Mouse (Mus musculus) midbrain, embryonic 10.5 days (tissue): ENCODE results near the gene Rxrb. TPM values are rescaled to one million over a fixed set of nuclear protein-coding genes. Genes with fewer than 3 reads are reported as not detected.

Experiments
- DNase-seq: peaks from one replicate; pipeline ENCODE4 v3.0.0-alpha.2; 2017; ENCODE audit warnings: low spot score
- H3K27ac ChIP-seq: fragments of 300-500 bp; sonication (generic); replicated peaks from 2 replicates; pipeline ENCODE4 v1.5.1; 2016; ENCODE audit warnings: mild to moderate bottlenecking
- H3K27me3 ChIP-seq: fragments of 300-500 bp; sonication (generic); 2 replicates; pipeline ENCODE4 v1.6.1; 2016; ENCODE audit warnings: low read depth, mild to moderate bottlenecking; ENCODE audit not compliant: poor library complexity, severe bottlenecking
- H3K36me3 ChIP-seq: fragments of 300-500 bp; sonication (generic); 2 replicates; pipeline ENCODE4 v1.6.1; 2016; ENCODE audit warnings: mild to moderate bottlenecking, moderate library complexity
- H3K4me1 ChIP-seq: fragments of 300-500 bp; sonication (generic); 2 replicates; pipeline ENCODE4 v1.6.1; 2016
- H3K4me3 ChIP-seq: fragments of 300-500 bp; sonication (generic); 2 replicates; pipeline ENCODE4 v1.5.1; 2016; ENCODE audit warnings: mild to moderate bottlenecking, moderate library complexity
- H3K9me3 ChIP-seq: fragments of 300-500 bp; sonication (generic); replicated peaks from 2 replicates; pipeline ENCODE4 v1.6.1; 2016; ENCODE audit warnings: mild to moderate bottlenecking
- WGBS: fragments of 180-500 bp; shearing (Covaris S2); methylation state at CpG from one replicate; pipeline ENCODE4 v1.1.7; 2016; 5-methylcytosine and 5-hydroxymethylcytosine counted together
- polyA plus RNA-seq: library from polyadenylated mRNA; unstranded; fragments of >200 nt; fragmentation: Nextera tagmentation; extraction: Ambion mirVana; gene quantifications from 2 replicates; pipeline ENCODE4 v1.2.1, GENCODE M21; 2016

Gene Rxrb
- polyA plus RNA-seq, 1 experiment from 2014 or later: 54.0 TPM

- H3K27me3 ChIP-seq: no peaks in the 10 kb centered on the region
- peaks cover 44% of the 10 kb centered on the region for H3K36me3 ChIP-seq
- under 1% methylated on average over 49 of the region's 49 CpGs for WGBS
- DNase-seq: peak; percentile 98
- peak within 1 kb of the TSS; percentile 99 for H3K4me3 ChIP-seq
- peak within 1 kb of the TSS; percentile 100 for H3K27ac ChIP-seq
- H3K9me3 ChIP-seq: peaks cover 7% of the 10 kb centered on the region
- H3K4me1 ChIP-seq: peaks cover 78% of the 10 kb centered on the region
Observed at GRCm38 (mm10) chr17:34027656-34028223, 3.9 kb upstream of the Rxrb start, which contains the start of gene H2-Ke6. Gene H2-Ke6 (minus strand): TSS chr17:34028060.

GRCm38 (mm10) chr17:34028501-34029149 is 3.0 kb upstream of the Rxrb start:
- Histone ChIP-seq H3K9me3 (no peaks in the 10 kb centered on the region), H3K36me3 (peaks cover 41% of the 10 kb centered on the region), H3K4me3 (peak overlapping the region; percentile 99), H3K27ac (peak overlapping the region; percentile 100), H3K4me1 (peaks cover 78% of the 10 kb centered on the region), H3K27me3 (no peaks in the 10 kb centered on the region)
- DNase-seq: no peak
- 47% methylated on average over 17 of the region's 17 CpGs for WGBS

DNA sequence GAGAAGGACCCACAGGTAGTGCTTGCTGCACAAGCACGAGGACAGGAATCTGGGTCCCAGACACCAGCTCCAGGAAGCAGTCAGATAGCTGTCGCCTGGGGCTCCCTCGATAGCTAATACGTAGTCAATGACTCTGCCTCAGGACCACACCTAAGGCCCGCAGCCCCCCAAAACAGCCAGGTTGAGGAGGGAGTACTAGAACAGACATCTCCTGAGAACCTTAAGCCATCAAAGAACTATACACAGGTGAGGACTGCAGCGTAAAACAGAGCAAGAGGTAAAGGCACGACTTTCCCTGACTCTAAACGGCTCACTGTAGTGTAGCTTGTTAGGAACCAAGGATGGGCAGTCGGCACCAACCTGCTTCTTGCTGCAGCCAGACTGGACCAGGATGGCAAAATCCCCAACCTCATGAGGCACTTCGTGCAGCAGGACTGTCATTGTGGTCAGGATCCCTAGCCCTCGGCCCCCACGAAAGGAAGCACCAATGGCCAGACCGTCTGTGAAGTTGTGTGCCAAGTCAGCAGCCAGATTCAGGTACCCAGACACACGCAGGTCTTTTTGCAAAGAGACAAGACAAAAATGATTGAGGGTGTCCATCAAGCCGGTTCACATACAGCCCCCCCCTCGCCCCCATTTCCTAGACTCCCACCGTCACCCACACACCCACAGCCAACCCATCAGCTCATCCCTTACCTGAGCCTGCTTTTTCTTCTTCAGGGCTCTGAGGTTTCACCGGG is 2.3 kb upstream of the Rxrb start:
- H3K27me3 ChIP-seq: no peaks in the 10 kb centered on the region
- DNase-seq: no peak
- WGBS: 87% methylated on average over 18 of the region's 18 CpGs
- peak overlapping the region; percentile 100 for H3K27ac ChIP-seq
- peaks cover 42% of the 10 kb centered on the region for H3K36me3 ChIP-seq
- H3K9me3 ChIP-seq: no peaks in the 10 kb centered on the region
- peak overlapping the region; percentile 99 for H3K4me3 ChIP-seq
- peaks cover 79% of the 10 kb centered on the region for H3K4me1 ChIP-seq

DNA sequence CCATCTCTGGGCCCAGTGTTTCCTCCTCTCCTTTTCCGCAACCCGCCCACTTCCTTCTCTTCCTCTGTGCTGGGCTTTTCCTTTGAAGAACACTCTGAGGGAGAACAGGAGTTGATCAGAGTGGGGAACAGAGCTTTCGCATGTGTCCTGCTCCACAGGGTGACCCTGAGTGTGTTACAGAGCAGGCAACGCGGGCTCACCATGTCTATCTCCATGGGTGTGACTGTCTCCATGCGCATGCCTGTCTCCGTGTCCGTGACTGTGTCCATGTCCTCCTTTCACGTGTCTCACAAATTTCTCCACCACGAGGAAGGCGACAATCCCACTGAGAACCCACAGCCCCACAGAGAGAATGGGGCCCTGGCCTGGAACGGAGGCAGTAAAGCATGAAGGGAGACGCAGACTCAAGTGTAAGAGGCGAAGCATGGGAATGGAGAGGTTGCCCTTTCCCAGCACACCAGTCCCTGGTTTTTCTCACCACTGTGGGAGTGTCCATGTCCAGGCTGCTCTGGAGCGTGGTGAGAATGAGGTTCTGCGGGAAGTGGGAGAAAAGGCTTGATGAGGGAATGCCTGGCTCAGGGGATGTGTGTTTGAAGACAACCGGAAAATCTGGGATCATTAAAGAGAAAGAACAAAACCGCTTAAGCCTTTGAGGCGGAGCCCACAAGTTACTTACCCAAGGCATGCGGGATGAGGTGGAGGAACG is 1.6 kb upstream of the Rxrb start:
- peaks cover 79% of the 10 kb centered on the region for H3K4me1 ChIP-seq

DNA sequence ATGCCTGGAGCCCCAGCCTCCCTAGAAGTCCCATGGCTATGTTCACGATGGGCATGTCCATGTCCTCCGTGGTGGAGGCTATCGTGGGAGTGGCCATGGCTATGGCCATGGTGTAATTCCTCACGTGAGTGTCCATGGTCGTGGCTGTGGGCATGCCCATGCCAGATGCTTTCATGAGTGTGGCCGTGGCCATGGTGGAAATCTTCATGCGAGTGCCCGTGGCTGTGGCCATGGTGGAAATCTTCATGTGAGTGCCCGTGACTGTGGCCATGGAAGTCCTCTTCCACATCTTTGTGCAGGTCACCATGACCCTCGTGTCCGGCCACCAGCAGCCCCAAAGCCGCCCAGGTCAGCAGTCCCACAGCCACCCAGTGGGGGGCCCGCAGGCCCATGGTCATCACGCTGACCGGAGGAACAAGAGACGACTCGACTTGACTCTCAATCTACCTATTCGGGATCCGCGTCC is 718 bp upstream of the Rxrb start:
- peaks cover 78% of the 10 kb centered on the region for H3K4me1 ChIP-seq
- H3K36me3 ChIP-seq: peaks cover 58% of the 10 kb centered on the region
- H3K9me3 ChIP-seq: no peaks in the 10 kb centered on the region
- peak overlapping the region; percentile 100 for H3K27ac ChIP-seq
- DNase-seq: peak; percentile 40
- peak overlapping the region; percentile 99 for H3K4me3 ChIP-seq
- WGBS: 7% methylated on average over 20 of the region's 20 CpGs
- H3K27me3 ChIP-seq: no peaks in the 10 kb centered on the region

More for the DNA sequence above, 1.6 kb upstream of the Rxrb start:
- peak overlapping the region; percentile 99 for H3K4me3 ChIP-seq
- H3K36me3 ChIP-seq: peaks cover 50% of the 10 kb centered on the region
- 69% methylated on average over 21 of the region's 21 CpGs for WGBS
- H3K9me3 ChIP-seq: no peaks in the 10 kb centered on the region
- peak overlapping the region; percentile 100 for H3K27ac ChIP-seq
- no peaks in the 10 kb centered on the region for H3K27me3 ChIP-seq
- DNase-seq: no peak

GRCm38 (mm10) chr17:34032174-34032632 is 591 bp downstream of the Rxrb start:
- Histone ChIP-seq H3K27me3 (0 out of 2 replicates have a peak, but pooled peaks cover 3% of the 10 kb centered on the region), H3K27ac (peak overlapping the region; percentile 100), H3K36me3 (peaks cover 71% of the 10 kb centered on the region), H3K4me3 (peak overlapping the region; percentile 99), H3K9me3 (no peaks in the 10 kb centered on the region), H3K4me1 (peaks cover 74% of the 10 kb centered on the region)
- no peak for DNase-seq
- WGBS: under 1% methylated on average over 35 of the region's 48 CpGs

GRCm38 (mm10) chr17:34032806-34033205 is 1.2 kb downstream of the Rxrb start:
- Histone ChIP-seq H3K27me3 (peaks cover 9% of the 10 kb centered on the region; the same call in 1 of the 2 replicates), H3K4me1 (peaks cover 74% of the 10 kb centered on the region), H3K9me3 (no peaks in the 10 kb centered on the region), H3K4me3 (peak overlapping the region; percentile 99), H3K27ac (peak overlapping the region; percentile 100), H3K36me3 (peaks cover 77% of the 10 kb centered on the region)
- DNase-seq: no peak
- 65% methylated on average over 9 of the region's 9 CpGs for WGBS

- WGBS: 91% methylated on average over 9 of the region's 9 CpGs
- no peaks in the 10 kb centered on the region for H3K9me3 ChIP-seq
- peaks cover 16% of the 10 kb centered on the region for H3K27me3 ChIP-seq
- peaks cover 77% of the 10 kb centered on the region for H3K36me3 ChIP-seq
- no peak for DNase-seq
- peaks cover 74% of the 10 kb centered on the region for H3K4me1 ChIP-seq
- H3K27ac ChIP-seq: peak overlapping the region; percentile 100; the same call in 1 of the 2 replicates
- H3K4me3 ChIP-seq: peak overlapping the region; percentile 99
Observed at GRCm38 (mm10) chr17:34033441-34033840, 1.8 kb downstream of the Rxrb start.

- H3K27ac ChIP-seq: no peak overlapping the region
- WGBS: 80% methylated on average over 10 of the region's 10 CpGs
- DNase-seq: peak; percentile 74
- peak overlapping the region; percentile 99 for H3K4me3 ChIP-seq
- peaks cover 21% of the 10 kb centered on the region for H3K27me3 ChIP-seq
- H3K36me3 ChIP-seq: peaks cover 73% of the 10 kb centered on the region
- H3K9me3 ChIP-seq: no peaks in the 10 kb centered on the region
- H3K4me1 ChIP-seq: peaks cover 74% of the 10 kb centered on the region
Observed at GRCm38 (mm10) chr17:34034064-34034463, 2.5 kb downstream of the Rxrb start.

DNA sequence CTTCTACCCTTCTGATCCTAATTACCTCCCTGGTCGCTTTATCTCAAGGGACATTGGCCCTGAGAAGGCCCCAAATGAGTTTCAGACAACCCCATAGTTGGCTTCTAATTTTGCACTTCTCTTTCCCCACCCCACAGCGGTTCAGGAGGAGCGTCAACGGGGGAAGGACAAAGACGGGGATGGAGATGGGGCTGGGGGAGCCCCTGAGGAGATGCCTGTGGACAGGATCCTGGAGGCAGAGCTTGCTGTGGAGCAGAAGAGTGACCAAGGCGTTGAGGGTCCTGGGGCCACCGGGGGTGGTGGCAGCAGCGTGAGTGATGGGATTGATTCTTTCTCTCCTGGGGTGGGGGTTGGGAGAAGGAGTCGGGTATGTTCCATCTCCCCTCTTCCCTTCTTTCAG is 3.9 kb downstream of the Rxrb start:
- H3K27me3 ChIP-seq: peaks cover 34% of the 10 kb centered on the region
- peaks cover 74% of the 10 kb centered on the region for H3K4me1 ChIP-seq
- peak overlapping the region; percentile 9; the same call in 1 of the 2 replicates for H3K4me3 ChIP-seq
- no peaks in the 10 kb centered on the region for H3K9me3 ChIP-seq
- 95% methylated on average over 9 of the region's 9 CpGs for WGBS
- peaks cover 58% of the 10 kb centered on the region for H3K36me3 ChIP-seq
- no peak overlapping the region for H3K27ac ChIP-seq
- DNase-seq: no peak

- Histone ChIP-seq H3K4me3 (peak overlapping the region; percentile 20; the same call in 1 of the 2 replicates), H3K9me3 (no peaks in the 10 kb centered on the region), H3K4me1 (peaks cover 80% of the 10 kb centered on the region), H3K27ac (no peak overlapping the region), H3K27me3 (peaks cover 42% of the 10 kb centered on the region), H3K36me3 (peaks cover 56% of the 10 kb centered on the region)
- WGBS: 81% methylated on average over 10 of the region's 10 CpGs
- no peak for DNase-seq
Observed at GRCm38 (mm10) chr17:34036647-34037046, 5.0 kb downstream of the Rxrb start.

- Histone ChIP-seq H3K27ac (no peak overlapping the region), H3K36me3 (peaks cover 56% of the 10 kb centered on the region), H3K4me3 (no peak overlapping the region), H3K9me3 (no peaks in the 10 kb centered on the region), H3K27me3 (peaks cover 48% of the 10 kb centered on the region), H3K4me1 (peaks cover 84% of the 10 kb centered on the region)
- 92% methylated on average over 7 of the region's 7 CpGs for WGBS
- DNase-seq: no peak
Observed at GRCm38 (mm10) chr17:34037241-34037640, 5.6 kb downstream of the Rxrb start.
